Mouse (Mus musculus) megakaryocyte, embryonic 14.5 days (primary cell): ENCODE data around the gene Mindy1.

ENCODE experiments used
- FLI1 ChIP-seq: IDR thresholded peaks from 2 replicates; pipeline ENCODE4 v1.6.1; 2012; ENCODE audit warnings: low read length, inconsistent platforms, mixed read lengths
- GATA1 ChIP-seq: IDR thresholded peaks from 3 replicates; pipeline ENCODE4 v1.6.1; 2012; ENCODE audit warnings: mixed read lengths, low read length, inconsistent platforms, borderline replicate concordance

DNA sequence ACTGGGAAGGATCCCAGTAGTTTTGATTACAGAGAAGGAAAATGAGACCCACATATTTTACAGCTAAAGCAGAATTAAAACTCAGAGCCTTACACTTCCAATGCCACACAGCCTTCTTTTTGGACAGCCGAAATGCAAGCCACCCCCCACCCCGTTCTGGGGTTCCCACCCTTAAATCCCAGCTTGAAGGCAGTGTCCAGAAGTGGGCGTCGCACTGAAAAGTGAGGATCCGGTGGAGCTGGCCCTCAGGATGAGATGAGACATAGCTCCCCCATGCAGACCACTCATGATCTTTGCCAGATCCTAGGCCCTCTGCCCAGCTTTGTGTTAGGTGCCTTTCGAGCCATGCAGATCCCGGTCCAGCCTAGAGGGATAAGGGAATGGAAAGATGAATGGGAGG is 39.6 kb upstream of the Mindy1 start, which contains the start of gene Gm128:
- TF ChIP-seq GATA1: no peak
- no peak for TF ChIP-seq FLI1
